Mouse (Mus musculus): ENCODE results near the gene Syngr1.

- TF ChIP-seq CTCF (IDR thresholded peaks at IDR 0.05; ENCODE audit: borderline replicate concordance, insufficient read depth, low read length): no peak
- no peak for TF ChIP-seq POLR2A (IDR thresholded peaks at IDR 0.05; ENCODE audit: low read depth, low read length)
Measured at GRCm38 (mm10) chr15:80090155-80090554, 979 bp upstream of the Syngr1 start.

Measured in embryonic fibroblast, embryonic 13.5 days (primary cell).